Mouse (Mus musculus) erythroblast, embryonic 14.5 days (primary cell): ENCODE data around the gene Vmn1r169. TPM values are rescaled to one million over a fixed set of nuclear protein-coding genes. Genes with fewer than 3 reads are reported as not detected.
"Not testable (repeated sequence)": the region's sequence is repeated elsewhere in the genome, so short reads cannot be mapped to it uniquely, and the experiment has no call there.

ENCODE experiments used
- H3K27me3 ChIP-seq: 2 replicates; pipeline ENCODE4 v1.6.1; 2012; ENCODE audit warnings: inconsistent platforms; ENCODE audit not compliant: control insufficient read depth
- H3K36me3 ChIP-seq: 2 replicates; pipeline ENCODE4 v1.6.1; 2012; ENCODE audit warnings: mild to moderate bottlenecking, inconsistent platforms; ENCODE audit not compliant: control insufficient read depth
- H3K4me1 ChIP-seq: 2 replicates; pipeline ENCODE4 v1.6.1; 2012; ENCODE audit warnings: inconsistent platforms; ENCODE audit not compliant: control insufficient read depth
- H3K4me3 ChIP-seq: replicated peaks from 2 replicates; pipeline ENCODE3; 2012; ENCODE audit warnings: moderate library complexity, mild to moderate bottlenecking, inconsistent platforms
- H3K9me3 ChIP-seq: 2 replicates; pipeline ENCODE4 v1.6.1; 2012; ENCODE audit warnings: low read length, inconsistent platforms, mixed read lengths; ENCODE audit not compliant: control insufficient read depth
- polyA plus RNA-seq: library from polyadenylated mRNA; stranded (reverse); fragments of >175 nt; gene quantifications from 2 replicates; pipeline ENCODE4 v1.2.3, GENCODE M21; 2012

Gene Vmn1r169
- not detected in 2 replicates for polyA plus RNA-seq

GRCm38 (mm10) chr7:23575226-23575625, at the start of gene Vmn1r169:
Gene Vmn1r169, plus strand, starts transcription at chr7:23575526.
- H3K4me3 ChIP-seq, H3K36me3 ChIP-seq, H3K9me3 ChIP-seq, H3K27me3 ChIP-seq, H3K4me1 ChIP-seq: not testable (repeated sequence)

GRCm38 (mm10) chr7:23539432-23539831, 35.9 kb upstream of the Vmn1r169 start, which contains the start of gene Vmn1r168:
Gene Vmn1r168, plus strand, starts transcription at chr7:23539732.
- peaks cover 12% of the 10 kb centered on the region for H3K9me3 ChIP-seq
- not testable (repeated sequence) for H3K36me3 ChIP-seq, H3K27me3 ChIP-seq, H3K4me1 ChIP-seq, H3K4me3 ChIP-seq

- not testable (repeated sequence) for H3K4me1 ChIP-seq, H3K9me3 ChIP-seq, H3K27me3 ChIP-seq, H3K4me3 ChIP-seq, H3K36me3 ChIP-seq
These were observed 30.5 kb downstream of the Vmn1r169 start, which contains the start of gene Vmn1r170 for GRCm38 (mm10) chr7:23605875-23606274. Gene Vmn1r170, plus strand, starts transcription at chr7:23606175.

Other genes with a start within 250 kb of the Vmn1r169 start
- gene Nlrp5, start 189.6 kb upstream of the Vmn1r169 start, polyA plus RNA-seq: not detected in 2 replicates
- gene Vmn1r167, start 68.3 kb upstream of the Vmn1r169 start, polyA plus RNA-seq: not detected in 2 replicates
- gene Vmn1r168, start 35.8 kb upstream of the Vmn1r169 start, polyA plus RNA-seq: 0.01 TPM in 1 of 2 replicates, not detected in the other
- not detected in 2 replicates for gene Vmn1r170, start 30.6 kb downstream of the Vmn1r169 start, polyA plus RNA-seq
- not detected in 2 replicates for gene Vmn1r171, start 55.2 kb downstream of the Vmn1r169 start, polyA plus RNA-seq
- not detected in 2 replicates for gene Vmn1r172, start 82.8 kb downstream of the Vmn1r169 start, polyA plus RNA-seq
- under 0.01 TPM in 1 of 2 replicates, not detected in the other for gene Vmn1r173, start 125.2 kb downstream of the Vmn1r169 start, polyA plus RNA-seq
- under 0.01 TPM in 1 of 2 replicates, not detected in the other for gene Vmn1r174, start 176.7 kb downstream of the Vmn1r169 start, polyA plus RNA-seq
- gene Vmn1r175, start 235.1 kb downstream of the Vmn1r169 start, polyA plus RNA-seq: not detected in 2 replicates